Mouse (Mus musculus) lung, postnatal 4 days (tissue): ENCODE results near the gene Pm20d2.

Source experiments
- DNase-seq, 2 experiments: peaks; one replicate each; pipeline ENCODE4 v3.0.0; 2021

The Pm20d2 gene

GRCm38 (mm10) chr4:33189735-33190036 lies at the start of gene Pm20d2:
TSS of gene Pm20d2 (minus strand) at chr4:33189737.
- DNase-seq = no peak

GRCm38 (mm10) chr4:33230881-33231280 lies 41.3 kb upstream of the Pm20d2 start:
- no peak for DNase-seq

DNA sequence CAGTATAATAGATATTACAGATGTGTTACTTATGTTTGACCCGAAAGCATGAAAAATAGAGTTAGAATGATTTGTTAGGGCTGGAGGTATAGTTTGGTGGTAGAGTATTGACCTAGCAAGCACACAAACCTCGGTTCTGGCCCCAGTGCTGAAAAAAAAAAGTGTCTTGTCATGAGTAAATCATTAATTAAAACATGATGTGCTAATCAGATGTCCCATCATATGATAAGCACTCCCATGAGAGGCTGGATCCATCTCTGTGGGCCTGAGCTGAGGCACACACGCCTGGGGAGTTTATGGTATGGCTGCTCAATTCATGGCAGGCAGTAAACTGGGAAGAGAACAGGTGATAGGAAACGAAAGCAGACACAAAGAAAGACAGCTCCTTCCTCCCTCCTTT lies 40.1 kb upstream of the Pm20d2 start:
- DNase-seq = no peak

DNA sequence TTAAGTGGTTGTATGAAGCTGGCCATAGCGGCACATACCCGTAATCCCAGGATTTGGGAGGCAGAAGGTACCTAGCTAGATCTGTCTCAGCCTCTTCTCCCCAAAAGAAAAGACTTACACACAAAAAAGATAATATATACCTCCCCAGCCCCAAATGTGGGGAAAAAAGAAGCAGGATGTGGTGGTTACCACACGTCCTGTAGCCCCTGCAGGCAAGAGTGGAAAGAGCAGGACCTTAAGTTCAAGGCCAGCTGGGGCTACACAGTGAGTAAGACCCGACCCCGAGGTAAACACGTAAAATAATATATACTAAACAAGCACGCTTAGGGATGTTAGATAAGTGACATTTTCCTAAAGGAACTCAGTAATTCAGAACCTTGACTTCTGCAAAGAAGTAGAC lies 37.6 kb upstream of the Pm20d2 start:
- DNase-seq = no peak

DNA sequence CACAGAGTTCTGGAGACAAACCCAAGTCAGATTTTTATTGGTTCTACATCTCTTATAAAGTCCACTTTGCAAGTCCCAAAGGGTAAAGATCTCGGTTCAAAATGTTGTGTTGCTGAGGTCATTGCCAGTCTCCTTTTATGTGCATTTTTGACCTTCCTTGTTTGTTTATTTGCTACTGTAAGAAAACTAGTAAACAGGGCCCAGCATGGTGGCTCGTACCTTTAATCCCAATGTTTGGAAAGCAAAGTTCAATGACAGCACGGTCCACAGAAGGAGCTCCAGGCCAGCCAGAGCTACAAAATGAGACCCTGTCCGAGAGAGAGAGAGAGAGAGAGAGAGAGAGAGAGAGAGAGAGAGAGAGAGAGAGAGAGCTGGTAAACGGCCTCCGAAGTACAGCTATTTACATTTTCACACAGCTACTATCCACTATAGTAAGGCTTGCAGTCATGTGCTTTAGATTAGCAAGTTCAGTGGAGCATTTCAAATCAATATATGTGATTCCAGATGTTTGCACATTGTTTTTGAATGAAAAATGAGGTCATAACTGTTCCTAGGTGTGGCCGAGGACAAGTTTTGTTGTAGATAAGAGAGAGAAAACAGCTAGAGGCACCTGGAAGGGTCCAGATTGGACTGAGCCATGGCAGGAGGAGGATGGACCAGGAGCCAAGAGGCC lies 34.6 kb upstream of the Pm20d2 start:
- DNase-seq = no peak

DNA sequence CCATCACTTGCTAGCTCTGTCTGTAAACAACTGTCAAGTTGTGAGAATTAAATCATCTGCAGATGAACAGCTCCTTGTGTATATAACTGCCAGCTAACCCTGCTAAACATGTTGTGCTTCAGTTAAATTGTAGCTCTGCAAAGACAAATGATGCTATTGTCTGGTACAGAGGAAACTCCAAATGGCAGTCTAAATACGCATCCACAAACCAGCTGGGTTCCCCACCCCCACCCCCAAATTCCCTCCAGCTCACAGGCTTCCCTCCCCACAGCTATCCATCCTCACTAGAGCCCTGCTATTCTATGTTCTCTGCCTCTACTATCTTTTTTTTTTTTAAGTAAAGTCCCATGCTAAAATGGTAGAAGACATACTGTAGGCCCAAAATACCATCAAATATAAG lies 32.3 kb upstream of the Pm20d2 start:
- no peak for DNase-seq

DNA sequence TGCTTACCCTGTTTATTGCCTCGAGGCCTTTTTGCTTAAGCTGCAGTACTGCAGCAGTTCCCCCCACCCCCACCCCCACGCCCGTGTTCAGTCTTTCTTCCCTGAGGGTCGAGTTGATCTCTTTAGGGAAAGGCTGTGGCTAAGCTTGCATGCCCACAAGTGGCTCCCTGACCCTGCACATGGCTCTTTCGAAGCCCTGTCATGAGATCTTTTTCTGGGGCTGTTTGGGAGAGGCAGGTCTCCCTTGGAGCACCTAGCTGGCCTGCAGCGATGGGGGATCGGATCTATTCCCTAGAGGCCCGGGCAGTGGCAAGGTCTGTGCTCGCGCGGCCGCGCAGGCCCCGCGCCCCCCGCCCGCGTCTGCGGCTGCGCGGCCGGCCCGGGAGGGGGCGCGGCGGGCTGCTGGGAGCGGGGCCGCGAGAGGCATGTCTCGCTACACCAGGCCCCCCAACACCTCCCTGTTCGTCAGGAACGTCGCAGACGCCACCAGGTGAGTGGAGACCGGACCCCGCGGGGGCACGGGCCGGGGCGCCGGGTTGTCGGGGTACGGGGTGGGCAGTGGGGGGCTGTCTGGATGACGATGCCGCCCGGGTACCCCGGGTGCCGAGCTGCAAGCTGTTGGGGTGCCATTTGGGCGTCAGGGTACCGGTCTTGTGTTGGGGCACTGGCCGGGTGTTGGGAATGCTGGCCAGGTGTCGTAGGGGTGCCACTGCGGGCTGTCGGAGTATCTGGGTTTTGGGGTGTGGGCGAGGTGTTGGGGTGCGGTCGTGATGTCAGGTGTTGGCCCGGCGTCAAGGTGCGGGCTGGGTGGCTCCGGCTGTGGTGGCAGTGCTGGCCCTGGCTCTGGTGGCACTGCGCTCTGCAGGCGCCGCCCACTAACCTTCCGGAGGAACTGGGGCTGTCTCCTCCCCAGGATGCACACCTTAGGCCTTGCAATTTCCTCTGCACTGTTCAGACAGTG lies 19.6 kb upstream of the Pm20d2 start, which contains the start of gene Srsf12:
Gene Srsf12, plus strand, starts transcription at position 111 of the 961 bp plus-strand sequence.
- DNase-seq = peak; percentile 13 to 31

- no peak for DNase-seq
These were observed 18.0 kb upstream of the Pm20d2 start for GRCm38 (mm10) chr4:33207551-33207950.

- DNase-seq = peak in 1 of 2 experiments; percentile 52
These were observed 15.1 kb upstream of the Pm20d2 start for GRCm38 (mm10) chr4:33204682-33205081.

GRCm38 (mm10) chr4:33198117-33198516 lies 8.6 kb upstream of the Pm20d2 start:
- no peak for DNase-seq

GRCm38 (mm10) chr4:33188781-33189734 lies 479 bp downstream of the Pm20d2 start:
- peak; percentile 85 to 91 for DNase-seq

DNA sequence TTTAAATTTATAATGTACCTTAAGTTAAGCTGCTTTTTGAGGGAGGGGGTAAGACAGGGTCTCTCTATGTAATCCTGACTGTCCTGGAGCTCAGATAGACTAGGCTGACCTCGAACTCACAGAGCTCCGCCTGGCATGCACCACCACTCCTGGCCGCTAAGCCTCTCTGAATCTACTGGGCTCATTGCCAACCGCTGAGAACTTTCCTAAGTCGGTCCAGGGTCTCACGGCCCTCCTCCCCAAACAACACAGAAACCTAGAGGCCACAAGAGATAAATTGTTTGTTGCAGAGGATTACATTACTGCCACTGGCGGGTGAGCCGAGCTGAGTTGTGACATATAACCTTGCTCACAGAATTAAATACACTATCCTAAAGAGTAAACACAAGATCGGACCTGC lies 1.4 kb downstream of the Pm20d2 start:
- DNase-seq = peak; percentile 30 to 42

DNA sequence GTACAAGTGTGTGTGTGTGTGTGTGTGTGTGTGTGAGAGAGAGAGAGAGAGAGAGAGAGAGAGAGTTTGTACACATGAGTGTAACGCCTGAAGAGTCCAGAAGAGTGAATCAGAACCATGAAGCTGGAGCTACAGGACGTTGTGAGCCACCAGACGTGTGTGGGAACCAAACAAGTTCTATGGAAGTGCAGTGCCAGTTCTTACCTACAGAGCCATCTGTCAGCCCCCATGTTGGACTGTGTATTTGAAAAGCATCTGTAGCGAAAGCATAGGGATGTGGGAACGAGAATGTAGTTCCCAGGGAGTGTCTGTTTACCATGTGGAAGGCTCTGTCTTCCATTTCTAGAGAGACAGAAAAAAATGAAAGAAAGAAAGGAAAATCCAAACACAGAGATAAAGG lies 6.1 kb downstream of the Pm20d2 start:
- DNase-seq = no peak

DNA sequence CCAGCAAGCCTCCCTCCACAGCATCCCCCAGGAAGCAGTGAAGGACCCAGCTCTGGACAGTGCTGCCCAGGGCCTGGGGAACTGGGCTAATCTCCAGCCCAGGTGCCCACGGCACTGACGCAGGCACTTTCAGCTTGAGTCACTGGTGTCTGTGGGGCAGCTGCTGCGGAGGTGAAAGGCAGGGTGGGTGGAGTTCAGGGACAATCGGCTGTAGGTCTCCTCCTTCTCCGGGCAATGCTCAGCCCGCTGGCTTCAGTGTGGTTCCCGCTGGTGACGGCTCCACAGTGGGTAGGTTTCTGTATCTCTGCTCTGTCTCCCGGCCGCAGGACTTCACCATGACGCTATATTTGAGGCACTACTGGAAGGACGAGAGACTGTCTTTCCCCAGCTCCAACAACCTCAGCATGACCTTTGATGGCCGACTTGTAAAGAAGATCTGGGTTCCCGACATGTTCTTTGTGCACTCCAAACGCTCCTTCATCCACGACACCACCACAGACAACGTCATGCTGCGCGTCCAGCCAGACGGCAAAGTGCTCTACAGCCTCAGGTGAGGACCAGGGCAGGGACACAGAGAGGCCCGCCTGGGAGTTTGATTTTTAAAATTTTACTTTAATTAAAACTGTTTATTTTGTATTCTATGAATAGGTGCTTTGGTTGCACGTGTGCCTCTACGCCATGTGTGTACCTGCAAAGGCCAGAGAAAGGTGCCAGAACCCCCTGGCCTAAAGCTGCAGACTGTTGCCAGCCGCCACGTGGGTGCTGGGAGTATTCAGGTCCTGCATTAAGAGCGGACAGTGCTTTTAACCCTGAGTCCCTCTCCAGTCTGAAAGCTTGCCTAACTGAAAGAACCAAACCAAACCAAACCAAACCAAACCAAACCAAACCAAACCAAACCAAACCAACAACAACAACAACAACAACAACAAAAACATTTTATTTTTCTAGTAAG lies 37.2 kb downstream of the Pm20d2 start:
- DNase-seq = no peak

GRCm38 (mm10) chr4:33149150-33149549 lies 40.4 kb downstream of the Pm20d2 start:
- DNase-seq = no peak

GRCm38 (mm10) chr4:33147825-33148224 lies 41.7 kb downstream of the Pm20d2 start:
- peak in 1 of 2 experiments; percentile 50 for DNase-seq

DNA sequence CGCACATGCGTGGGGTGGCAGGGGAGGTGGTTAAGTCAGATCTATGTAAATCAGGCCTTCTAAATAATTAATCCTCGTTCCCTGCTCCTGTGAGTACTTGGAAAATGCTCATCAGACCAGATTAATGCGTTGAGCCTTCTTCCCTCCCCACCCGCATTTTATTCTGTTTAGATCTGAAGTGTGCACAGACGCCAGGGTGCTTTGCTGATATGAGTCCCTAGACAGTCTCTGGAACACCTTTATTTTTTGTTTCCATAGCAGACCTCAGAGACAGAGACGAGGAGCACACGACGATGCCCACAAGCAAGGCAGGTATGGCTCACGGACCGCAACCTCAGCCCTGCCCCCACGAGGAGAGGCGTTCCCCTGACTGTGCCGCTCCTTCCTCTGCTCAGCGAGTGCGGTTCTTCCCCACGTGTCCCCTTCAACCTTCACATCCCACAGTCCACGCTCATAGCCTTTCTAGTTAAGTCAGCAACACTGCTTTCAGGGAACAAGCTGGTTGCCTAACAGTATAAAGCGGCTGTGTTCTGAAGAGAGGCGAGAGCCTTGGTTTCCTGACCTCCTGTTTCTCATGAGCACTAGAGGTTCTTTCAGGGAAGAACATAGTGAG lies 42.8 kb downstream of the Pm20d2 start:
- DNase-seq = no peak

- no peak for DNase-seq
These were observed 57.3 kb downstream of the Pm20d2 start, which contains the start of gene Gabrr1 for GRCm38 (mm10) chr4:33132221-33132620. TSS of gene Gabrr1 (plus strand) at chr4:33132521.

DNA sequence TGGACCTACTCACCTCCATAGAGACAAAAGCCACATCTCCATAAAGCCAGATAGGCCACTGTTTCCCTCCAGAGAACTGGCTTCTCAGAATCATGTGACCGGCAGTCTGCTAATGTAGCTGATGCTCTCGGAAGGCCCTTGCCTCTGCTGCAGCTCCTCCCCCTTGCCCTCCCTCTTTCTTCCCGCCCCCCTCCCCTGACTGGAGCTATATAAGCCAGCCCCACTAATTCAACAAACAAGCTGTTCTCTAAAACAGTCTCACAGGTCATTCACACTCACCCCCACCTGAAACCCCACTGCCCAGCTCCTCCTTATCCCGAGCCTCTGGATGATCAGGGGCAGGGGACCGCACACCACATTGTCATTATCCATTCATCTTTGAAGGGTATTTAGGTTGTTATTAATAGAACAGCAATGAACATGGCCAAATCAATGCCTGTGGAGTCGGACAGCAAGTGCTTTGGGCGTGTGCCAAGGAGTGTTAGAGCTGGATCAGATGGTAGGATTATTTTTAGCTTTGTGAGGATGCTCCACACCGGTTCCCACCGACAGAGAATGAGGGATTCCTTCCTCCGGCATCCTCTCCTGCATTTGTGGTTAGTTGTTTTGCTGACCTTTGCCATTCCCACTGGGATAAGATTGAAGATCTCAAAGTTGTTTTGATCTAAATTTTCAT lies 64.0 kb downstream of the Pm20d2 start:
- no peak for DNase-seq

DNA sequence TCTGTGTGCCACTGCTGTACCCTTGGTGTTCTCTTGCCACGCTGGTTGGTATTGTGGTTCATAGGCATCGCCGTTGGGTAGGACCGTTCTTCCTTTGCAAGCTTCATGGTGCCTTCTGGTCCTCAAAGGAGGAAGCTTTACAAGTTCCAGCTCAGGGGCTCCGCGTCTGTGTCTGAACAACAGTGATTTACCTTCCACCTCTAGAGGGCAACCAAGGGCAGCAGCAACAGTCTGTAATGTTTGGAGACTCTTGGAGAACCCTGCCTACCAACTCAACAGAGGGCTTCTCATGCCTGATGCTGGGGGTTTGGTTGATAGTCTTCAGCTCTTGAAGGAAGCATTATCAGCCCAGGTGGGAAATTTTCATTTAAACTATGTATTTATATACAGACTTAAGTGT lies 65.0 kb downstream of the Pm20d2 start:
- DNase-seq = peak in 1 of 2 experiments; percentile 51
